25 mouse cellular contexts compared by ENCODE assay signal in the genomic region with DNA sequence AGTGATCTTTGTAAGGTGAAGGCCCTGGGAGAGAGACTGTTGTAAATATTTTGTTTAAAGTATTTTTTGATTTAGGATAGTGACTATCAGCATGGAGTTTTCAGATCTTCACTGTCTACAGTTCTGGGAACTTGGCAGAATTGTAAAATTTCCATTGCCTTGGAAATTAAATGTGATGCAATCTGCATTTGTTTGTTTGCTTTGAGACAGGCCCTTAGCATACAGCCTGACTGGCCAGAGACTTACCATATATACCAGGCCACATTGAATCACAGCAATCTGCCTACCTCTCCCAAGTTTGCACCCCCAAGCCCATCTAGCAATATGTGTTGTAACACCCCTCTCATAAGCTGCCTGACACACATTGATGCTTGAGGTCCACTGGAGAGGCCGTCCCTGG.
"Had no signal": no experiment of that assay in that cellular context is flagged by ENCODE, and none has a peak within 500 bp of the region (broad histone marks: within the 10 kb centered on the region; RNA-seq: fewer than 3 reads in every experiment).

No protein-coding gene starts in this region.

- H3K27me3 ChIP-seq: heart, embryonic 13.5 days; heart, embryonic 15.5 days; hindbrain, embryonic 13.5 days; hindbrain, embryonic 15.5 days; kidney, embryonic 15.5 days; limb, embryonic 13.5 days; limb, embryonic 15.5 days; liver, embryonic 12.5 days had no signal

- ATAC-seq: hindbrain, postnatal 0 days; intestine, embryonic 16.5 days; liver, embryonic 12.5 days had no signal

- H3K27ac ChIP-seq: heart, embryonic 13.5 days; heart, embryonic 15.5 days; hindbrain, embryonic 13.5 days; hindbrain, embryonic 15.5 days; hindbrain, postnatal 0 days; kidney, embryonic 15.5 days; kidney, postnatal 0 days; limb, embryonic 13.5 days; limb, embryonic 15.5 days; liver, embryonic 12.5 days had no signal

- DNase-seq: gastrocnemius, postnatal 14 days; gastrocnemius, postnatal 36 days; heart, adult 18-20 months; heart, postnatal 14 days; heart, postnatal 36 days; kidney, adult 11 months; kidney, adult 2 months; kidney, adult 9 months; kidney, postnatal 14 days; kidney, postnatal 36 days; layer of hippocampus, adult 9-11 months; layer of hippocampus, postnatal 36 days; left cerebral cortex, postnatal 4 days had no signal

- H3K4me3 ChIP-seq: heart, embryonic 13.5 days; heart, embryonic 15.5 days; hindbrain, embryonic 13.5 days; hindbrain, embryonic 15.5 days; kidney, embryonic 15.5 days; limb, embryonic 13.5 days; limb, embryonic 15.5 days; liver, embryonic 12.5 days had no signal

- H3K4me1 ChIP-seq: heart, embryonic 13.5 days; heart, embryonic 15.5 days; hindbrain, embryonic 15.5 days; limb, embryonic 15.5 days; liver, embryonic 12.5 days had no signal

- H3K4me2 ChIP-seq: heart, embryonic 11.5 days; heart, embryonic 13.5 days; heart, embryonic 15.5 days; hindbrain, embryonic 13.5 days; hindbrain, embryonic 15.5 days; kidney, embryonic 15.5 days; limb, embryonic 13.5 days; limb, embryonic 15.5 days; liver, embryonic 12.5 days had no signal

- H3K9me3 ChIP-seq: heart, embryonic 13.5 days; heart, embryonic 15.5 days; hindbrain, embryonic 13.5 days; hindbrain, embryonic 15.5 days; kidney, embryonic 15.5 days; limb, embryonic 13.5 days; limb, embryonic 15.5 days; liver, embryonic 12.5 days had no signal

- H3K9ac ChIP-seq: heart, embryonic 13.5 days; heart, embryonic 15.5 days; hindbrain, embryonic 13.5 days; hindbrain, embryonic 15.5 days; kidney, embryonic 15.5 days; limb, embryonic 13.5 days; limb, embryonic 15.5 days; liver, embryonic 12.5 days had no signal
